Mouse (Mus musculus) liver, embryonic 13.5 days (tissue): ENCODE results near the gene Spata21. TPM values are rescaled to one million over a fixed set of nuclear protein-coding genes. Genes with fewer than 3 reads are reported as not detected.
A peak's percentile ranks its signal among the peaks of the same experiment; 100 is the strongest.

Experiments
- ATAC-seq: fragments of 200-750 bp; cut with Nextera tagmentation; 2 replicates; pipeline ENCODE4 v1.8.0; 2017; ENCODE audit warnings: low read depth, mild to moderate bottlenecking, moderate number of reproducible peaks, moderate library complexity
- DNase-seq: peaks from one replicate; pipeline ENCODE4 v3.0.0; 2022
- H3K27ac ChIP-seq: fragments of 300-500 bp; sonication (generic); 2 replicates; pipeline ENCODE4 v1.5.1; 2015; ENCODE audit warnings: moderate library complexity, mild to moderate bottlenecking, inconsistent platforms
- H3K27me3 ChIP-seq: fragments of 300-500 bp; sonication (generic); 2 replicates; pipeline ENCODE4 v1.6.1; 2015; ENCODE audit warnings: mild to moderate bottlenecking, inconsistent platforms
- H3K36me3 ChIP-seq: fragments of 300-500 bp; sonication (generic); 2 replicates; pipeline ENCODE4 v1.6.1; 2015; ENCODE audit warnings: mild to moderate bottlenecking, inconsistent platforms
- H3K4me1 ChIP-seq: fragments of 300-500 bp; sonication (generic); replicated peaks from 2 replicates; pipeline ENCODE4 v1.6.1; 2015; ENCODE audit warnings: inconsistent platforms
- H3K4me2 ChIP-seq: fragments of 300-500 bp; sonication (generic); 2 replicates; pipeline ENCODE4 v1.6.1; 2015; ENCODE audit warnings: inconsistent platforms, mild to moderate bottlenecking, moderate library complexity
- H3K4me3 ChIP-seq: fragments of 300-500 bp; sonication (generic); replicated peaks from 2 replicates; pipeline ENCODE4 v1.5.1; 2015; ENCODE audit warnings: mild to moderate bottlenecking, inconsistent platforms
- H3K9ac ChIP-seq: fragments of 300-500 bp; sonication (generic); 2 replicates; pipeline ENCODE4 v1.6.1; 2015; ENCODE audit warnings: mild to moderate bottlenecking, inconsistent platforms
- H3K9me3 ChIP-seq: fragments of 300-500 bp; sonication (generic); replicated peaks from 2 replicates; pipeline ENCODE4 v1.6.1; 2016; ENCODE audit warnings: inconsistent platforms
- WGBS: fragments of 180-500 bp; shearing (Covaris S2); methylation state at CpG from one replicate; pipeline ENCODE4 v1.1.7; 2015; ENCODE audit not compliant: insufficient replicate concordance; 5-methylcytosine and 5-hydroxymethylcytosine counted together
- polyA plus RNA-seq: library from polyadenylated mRNA; unstranded; fragments of >200 nt; fragmentation: Nextera tagmentation; extraction: Ambion mirVana; gene quantifications from 2 replicates; pipeline ENCODE4 v1.2.1, GENCODE M21; 2015

Spata21 gene
- polyA plus RNA-seq, 1 experiment from 2014 or later, result not detected

DNA sequence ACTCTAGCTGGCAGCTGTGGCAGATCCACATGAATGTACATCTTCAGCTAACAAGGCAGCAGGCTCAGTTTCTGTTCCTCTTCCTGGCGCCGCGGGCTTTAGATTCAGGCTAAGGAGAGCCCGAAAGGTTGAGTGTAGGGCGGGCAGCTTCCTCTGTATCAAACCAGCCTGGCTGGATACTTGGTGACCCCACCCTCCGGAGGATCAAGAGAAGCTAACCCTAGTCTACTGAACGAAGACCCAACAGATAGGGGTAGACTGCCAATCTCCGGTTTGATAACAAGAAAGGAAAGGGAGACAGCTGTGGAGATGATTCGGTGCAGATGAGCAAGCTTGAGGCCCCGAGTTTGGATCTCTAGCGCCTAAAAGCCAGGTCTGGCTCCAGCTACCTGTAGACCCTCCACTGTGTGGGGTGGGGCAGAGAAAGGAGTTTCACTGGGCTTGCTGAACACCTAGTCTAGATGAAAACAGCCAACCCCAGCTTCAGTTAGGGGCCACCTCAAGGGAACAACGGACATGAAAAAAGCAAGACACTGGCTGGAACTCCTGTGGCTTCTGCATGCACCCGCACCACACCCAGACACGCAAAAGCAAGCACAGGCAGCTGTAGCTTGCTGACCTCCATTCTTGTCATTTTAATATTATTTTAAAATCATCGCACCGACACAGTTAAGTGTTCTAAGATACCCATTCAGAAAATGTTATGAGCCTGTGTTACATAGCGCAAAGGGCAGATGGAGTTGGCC is 11.2 kb upstream of the Spata21 start:
- ATAC-seq (peak; percentile 83), DNase-seq (peak; percentile 67)
- Histone ChIP-seq H3K9ac (peak overlapping the region; percentile 97), H3K27ac (peak overlapping the region; percentile 98), H3K4me3 (peak overlapping the region; percentile 98), H3K4me1 (peaks cover 58% of the 10 kb centered on the region), H3K4me2 (peak overlapping the region; percentile 95), H3K27me3 (no peaks in the 10 kb centered on the region), H3K9me3 (no peaks in the 10 kb centered on the region), H3K36me3 (peaks cover 38% of the 10 kb centered on the region)
- WGBS, result 13% methylated on average over 17 of the region's 17 CpGs

DNA sequence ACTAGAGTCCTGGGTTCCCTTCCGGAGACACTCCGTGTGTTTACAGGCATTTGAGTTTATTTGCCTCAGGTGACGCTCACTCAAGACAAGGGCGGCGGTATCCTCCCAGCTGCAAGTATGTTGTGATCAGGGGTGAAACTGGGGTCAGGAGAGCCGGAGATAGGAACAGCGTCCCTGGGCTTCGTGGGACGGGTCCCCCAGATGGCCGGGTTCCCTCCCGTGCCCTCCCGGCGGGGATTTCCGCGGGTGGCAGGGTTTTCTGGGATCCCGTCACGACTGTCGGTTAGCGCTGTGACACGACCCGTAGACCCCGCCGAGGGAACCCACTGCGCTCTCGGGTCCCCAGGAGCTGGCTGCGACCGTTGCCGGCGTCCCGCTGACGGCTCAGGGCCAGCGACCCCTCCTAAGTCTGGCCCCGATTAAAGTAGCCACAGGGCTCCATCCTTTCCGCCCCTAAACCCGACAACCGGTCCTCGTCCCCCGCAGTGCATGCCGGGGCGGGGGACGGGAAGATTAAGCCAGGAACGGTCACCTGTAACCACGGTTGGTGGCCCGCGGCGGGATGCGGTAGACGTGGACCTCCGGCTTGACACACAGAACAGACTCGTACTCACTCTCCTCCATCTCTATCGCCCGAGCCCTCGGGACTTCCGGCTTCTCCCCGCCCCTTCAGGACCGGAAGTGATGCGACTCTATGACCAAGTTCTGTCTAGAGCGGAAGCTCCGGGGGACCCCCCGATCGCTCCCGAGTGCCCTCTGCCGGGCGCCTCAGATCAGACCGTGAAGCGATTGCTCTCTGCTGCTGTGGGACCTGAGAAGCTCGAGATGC is 10.2 kb upstream of the Spata21 start, which contains the start of gene Necap2:
Gene Necap2 (minus strand): TSS at position 677 of the 829 bp plus-strand sequence.
- peak within 1 kb of the TSS; percentile 97 for H3K9ac ChIP-seq
- no peaks in the 10 kb centered on the region for H3K27me3 ChIP-seq
- H3K27ac ChIP-seq, result peak within 1 kb of the TSS; percentile 98
- peaks cover 29% of the 10 kb centered on the region for H3K36me3 ChIP-seq
- ATAC-seq (peak; percentile 76), DNase-seq (peak; percentile 89)
- H3K9me3 ChIP-seq, result no peaks in the 10 kb centered on the region
- peak within 1 kb of the TSS; percentile 95 for H3K4me2 ChIP-seq
- H3K4me1 ChIP-seq, result peaks cover 49% of the 10 kb centered on the region
- peak within 1 kb of the TSS; percentile 98 for H3K4me3 ChIP-seq
- WGBS, result under 1% methylated on average over 67 of the region's 67 CpGs

DNA sequence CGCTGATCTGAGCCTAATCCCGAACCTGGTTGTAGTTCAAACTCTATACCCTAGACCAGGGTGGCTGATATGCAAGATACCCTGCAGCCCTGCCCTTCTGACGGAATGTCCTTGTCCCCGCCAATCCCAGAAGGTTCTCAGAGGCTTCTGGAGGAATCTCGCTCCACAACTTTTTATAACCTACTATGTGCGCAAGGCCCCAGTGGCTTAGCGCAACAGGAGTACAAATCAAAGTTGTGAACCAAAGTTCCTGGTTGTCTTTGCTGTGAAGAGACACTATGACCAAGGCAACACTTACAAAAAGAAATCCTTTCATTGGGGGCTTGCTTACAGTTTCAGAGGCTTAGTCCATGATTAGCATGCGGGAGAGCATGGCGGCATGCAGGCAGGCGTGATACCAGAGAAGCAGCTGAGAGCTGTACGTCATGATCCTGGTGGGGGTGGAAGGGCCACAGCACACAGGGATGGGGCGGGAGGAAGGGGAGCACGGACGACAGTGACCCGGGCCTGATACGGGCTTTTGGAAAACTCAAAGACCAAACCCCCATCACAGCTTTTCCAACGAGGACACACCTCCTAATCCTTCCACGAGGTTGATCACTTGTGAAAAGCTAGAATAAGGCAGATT is 9.5 kb upstream of the Spata21 start:
- Histone ChIP-seq H3K4me2 (peak overlapping the region; percentile 34), H3K36me3 (peaks cover 22% of the 10 kb centered on the region), H3K9me3 (no peaks in the 10 kb centered on the region), H3K27ac (no peak overlapping the region), H3K4me1 (peaks cover 42% of the 10 kb centered on the region), H3K27me3 (no peaks in the 10 kb centered on the region), H3K9ac (no peak overlapping the region; the same call in 1 of the 2 replicates), H3K4me3 (peak overlapping the region; percentile 98)
- WGBS, result 63% methylated on average over 18 of the region's 18 CpGs
- ATAC-seq, result no peak
- no peak for DNase-seq

DNA sequence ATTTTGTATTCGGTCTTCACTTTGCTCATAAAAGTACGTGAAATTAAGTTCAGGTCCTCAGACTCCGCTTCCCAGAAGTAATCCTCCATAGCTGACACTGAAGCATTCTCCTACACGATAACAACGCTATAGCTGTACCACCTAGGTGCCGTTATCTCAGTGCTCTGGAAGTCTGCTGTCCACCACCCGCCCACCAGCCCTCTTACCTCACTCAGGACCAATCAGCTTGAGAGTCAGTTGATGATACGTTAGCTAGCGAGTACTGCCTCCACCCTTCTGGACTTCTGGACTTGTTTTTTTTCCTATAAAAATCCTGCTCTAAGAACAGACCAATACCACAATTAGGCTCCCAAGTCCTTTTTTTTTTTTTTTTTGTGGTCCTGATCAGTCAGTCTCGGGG is 1.3 kb upstream of the Spata21 start:
- Histone ChIP-seq H3K4me1 (peaks cover 22% of the 10 kb centered on the region), H3K4me3 (no peak overlapping the region), H3K9me3 (no peaks in the 10 kb centered on the region), H3K27me3 (no peaks in the 10 kb centered on the region), H3K9ac (no peak overlapping the region), H3K36me3 (no peaks in the 10 kb centered on the region), H3K4me2 (peak overlapping the region; percentile 11; the same call in 1 of the 2 replicates), H3K27ac (no peak overlapping the region)
- WGBS, result 39% methylated on average over 10 of the region's 10 CpGs
- ATAC-seq (peak; percentile 89), DNase-seq (no peak)

DNA sequence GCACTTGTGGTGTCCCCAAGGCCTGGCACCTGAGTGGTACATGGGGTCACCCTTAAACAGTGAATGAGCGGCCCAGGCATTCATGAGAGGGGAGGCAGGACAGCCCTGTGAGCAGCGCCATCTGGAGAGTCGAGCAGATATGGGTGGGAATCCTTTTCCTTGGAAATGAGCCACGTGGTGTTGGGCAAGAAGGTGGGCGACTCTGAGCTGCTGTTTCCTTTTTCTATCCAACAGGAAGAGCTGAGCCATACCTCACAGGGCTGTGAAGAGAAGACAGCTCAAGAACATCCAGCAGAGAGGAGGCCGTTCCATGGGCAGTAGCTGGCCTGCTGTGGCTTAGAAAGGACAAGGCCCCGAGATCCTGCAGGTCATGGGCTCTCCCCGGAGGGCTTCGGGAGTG is 581 bp downstream of the Spata21 start:
- DNase-seq (no peak), ATAC-seq (no peak)
- Histone ChIP-seq H3K4me1 (peaks cover 22% of the 10 kb centered on the region), H3K36me3 (no peaks in the 10 kb centered on the region), H3K27me3 (no peaks in the 10 kb centered on the region), H3K4me3 (no peak overlapping the region), H3K9me3 (no peaks in the 10 kb centered on the region), H3K4me2 (no peak overlapping the region), H3K27ac (no peak overlapping the region), H3K9ac (no peak overlapping the region)
- WGBS, result 61% methylated on average over 9 of the region's 9 CpGs

DNA sequence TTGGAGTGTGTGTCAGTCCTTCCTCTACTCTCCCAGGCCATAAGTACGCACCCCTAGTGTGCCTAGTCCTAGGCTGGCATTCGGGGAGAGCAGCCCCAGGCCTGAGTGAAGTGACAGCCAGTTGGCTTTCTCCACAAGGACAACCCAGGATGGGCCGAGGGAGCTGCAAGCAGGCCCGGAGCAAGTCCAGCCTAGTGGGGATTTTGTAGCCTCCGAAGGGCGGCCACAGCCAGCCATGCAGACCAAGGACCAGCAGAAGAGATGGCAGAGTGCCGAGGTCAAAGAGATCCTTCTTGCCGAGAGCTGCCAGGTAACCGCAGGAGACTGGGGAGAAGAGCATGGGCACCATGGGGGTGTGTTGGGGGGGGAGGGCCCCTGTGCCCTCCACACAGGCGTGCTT is 6.9 kb downstream of the Spata21 start:
- ATAC-seq, result no peak
- H3K9me3 ChIP-seq, result no peaks in the 10 kb centered on the region
- H3K4me1 ChIP-seq, result peaks cover 28% of the 10 kb centered on the region
- no peak overlapping the region for H3K27ac ChIP-seq
- no peaks in the 10 kb centered on the region for H3K36me3 ChIP-seq
- H3K4me3 ChIP-seq, result no peak overlapping the region
- no peak overlapping the region for H3K4me2 ChIP-seq
- H3K27me3 ChIP-seq, result no peaks in the 10 kb centered on the region
- DNase-seq, result no peak
- 69% methylated on average over 10 of the region's 10 CpGs for WGBS
- H3K9ac ChIP-seq, result no peak overlapping the region

DNA sequence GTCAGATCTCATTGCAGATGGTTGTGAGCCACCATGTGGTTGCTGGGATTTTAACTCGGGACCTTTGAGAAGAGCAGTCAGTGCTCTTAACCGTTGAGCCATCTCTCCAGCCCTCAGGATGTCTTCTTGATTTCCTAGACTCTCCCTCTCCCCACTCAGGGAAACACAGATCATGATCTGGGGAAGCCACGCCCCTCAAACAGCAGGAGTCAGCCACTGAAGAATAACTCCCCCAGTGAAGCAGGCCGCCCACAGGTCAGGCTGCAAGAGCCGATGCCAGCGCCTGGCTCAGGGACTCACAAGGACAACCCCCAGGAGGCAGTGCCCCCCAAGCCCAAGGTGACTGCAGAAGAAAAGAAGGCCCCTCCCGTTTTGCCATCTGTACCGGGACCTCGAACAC is 8.6 kb downstream of the Spata21 start:
- H3K9ac ChIP-seq, result no peak overlapping the region
- no peaks in the 10 kb centered on the region for H3K36me3 ChIP-seq
- ATAC-seq (no peak), DNase-seq (no peak)
- no peak overlapping the region for H3K4me2 ChIP-seq
- peaks cover 33% of the 10 kb centered on the region for H3K4me1 ChIP-seq
- WGBS, result 31% methylated on average over 9 of the region's 9 CpGs
- no peak overlapping the region for H3K4me3 ChIP-seq
- no peaks in the 10 kb centered on the region for H3K9me3 ChIP-seq
- H3K27ac ChIP-seq, result no peak overlapping the region
- H3K27me3 ChIP-seq, result no peaks in the 10 kb centered on the region

DNA sequence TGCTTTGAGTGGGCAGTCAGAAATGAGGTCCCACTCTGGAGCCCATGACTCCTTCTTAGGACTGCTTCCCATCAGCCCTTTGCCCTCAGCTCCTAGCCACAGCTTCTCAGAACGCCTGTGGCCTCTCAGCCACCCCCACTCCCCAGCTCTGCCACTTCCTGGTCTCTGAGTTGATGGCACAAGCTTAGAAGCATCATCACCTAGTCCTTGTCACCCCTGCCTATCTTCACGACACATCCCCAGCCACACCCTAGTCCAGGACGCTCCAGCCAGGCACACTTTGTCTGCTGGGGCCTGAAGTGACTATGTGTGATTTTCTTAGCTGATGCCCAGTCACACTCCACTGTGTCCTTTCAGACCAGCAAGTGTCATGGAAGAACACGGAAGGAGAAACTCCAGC is 10.8 kb downstream of the Spata21 start:
- H3K4me3 ChIP-seq, result no peak overlapping the region
- H3K36me3 ChIP-seq, result no peaks in the 10 kb centered on the region
- no peaks in the 10 kb centered on the region for H3K27me3 ChIP-seq
- H3K27ac ChIP-seq, result peak overlapping the region; percentile 61; the same call in 1 of the 2 replicates
- no peaks in the 10 kb centered on the region for H3K9me3 ChIP-seq
- no peak for DNase-seq
- peaks cover 33% of the 10 kb centered on the region for H3K4me1 ChIP-seq
- peak overlapping the region; percentile 1; the same call in 1 of the 2 replicates for H3K4me2 ChIP-seq
- no peak overlapping the region; the same call in 1 of the 2 replicates for H3K9ac ChIP-seq
- 13% methylated on average over 4 of the region's 4 CpGs for WGBS
- ATAC-seq, result peak; percentile 78

DNA sequence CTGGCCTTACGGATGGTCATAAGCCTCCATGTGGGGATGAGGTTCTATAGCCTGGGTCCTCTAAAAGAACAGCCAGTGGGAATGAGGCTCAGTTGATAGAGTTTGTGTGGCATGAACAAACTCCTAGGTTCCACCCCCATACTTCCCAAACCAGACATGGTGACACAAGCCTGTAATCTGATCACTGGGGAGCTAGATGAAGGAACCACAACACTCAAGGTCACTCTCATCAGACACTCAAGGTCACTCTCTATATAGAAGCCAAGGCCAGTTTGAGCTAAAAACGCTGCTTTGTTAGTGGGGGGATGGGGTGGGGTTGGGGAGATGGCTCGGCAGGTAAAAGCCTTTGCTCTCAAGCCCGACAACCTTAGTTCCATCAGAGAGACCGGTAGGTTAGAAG is 11.8 kb downstream of the Spata21 start:
- Histone ChIP-seq H3K4me2 (no peak overlapping the region), H3K9me3 (no peaks in the 10 kb centered on the region), H3K4me3 (no peak overlapping the region), H3K4me1 (peaks cover 33% of the 10 kb centered on the region), H3K36me3 (no peaks in the 10 kb centered on the region), H3K27me3 (no peaks in the 10 kb centered on the region), H3K27ac (no peak overlapping the region), H3K9ac (no peak overlapping the region)
- no peak for DNase-seq
- ATAC-seq, result no peak
- WGBS, result 72% methylated on average over 5 of the region's 5 CpGs

DNA sequence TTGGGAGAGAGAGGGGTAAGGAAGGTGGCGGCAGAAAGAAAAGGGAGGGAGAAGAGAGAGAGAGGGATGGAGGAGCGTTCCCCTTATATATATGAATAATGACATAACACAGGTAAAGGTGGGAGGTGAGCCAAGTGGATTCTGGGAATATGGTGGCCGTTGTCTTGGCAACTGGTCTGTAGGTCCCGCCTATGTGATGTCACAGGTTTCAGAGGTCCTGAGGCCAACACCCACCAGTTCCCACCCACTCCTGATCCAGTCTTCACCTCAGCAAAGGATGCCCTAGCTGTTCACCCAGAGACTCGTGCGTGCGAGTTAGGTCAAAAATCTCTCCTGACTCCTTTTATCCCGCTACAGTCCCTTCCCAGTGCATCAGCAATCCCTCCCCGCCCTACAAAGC is 13.2 kb downstream of the Spata21 start:
- WGBS, result 80% methylated on average over 9 of the region's 9 CpGs
- Histone ChIP-seq H3K27ac (no peak overlapping the region), H3K36me3 (no peaks in the 10 kb centered on the region), H3K4me3 (no peak overlapping the region), H3K4me2 (no peak overlapping the region), H3K9ac (no peak overlapping the region), H3K9me3 (no peaks in the 10 kb centered on the region), H3K27me3 (no peaks in the 10 kb centered on the region), H3K4me1 (peaks cover 33% of the 10 kb centered on the region)
- ATAC-seq (no peak), DNase-seq (no peak)

DNA sequence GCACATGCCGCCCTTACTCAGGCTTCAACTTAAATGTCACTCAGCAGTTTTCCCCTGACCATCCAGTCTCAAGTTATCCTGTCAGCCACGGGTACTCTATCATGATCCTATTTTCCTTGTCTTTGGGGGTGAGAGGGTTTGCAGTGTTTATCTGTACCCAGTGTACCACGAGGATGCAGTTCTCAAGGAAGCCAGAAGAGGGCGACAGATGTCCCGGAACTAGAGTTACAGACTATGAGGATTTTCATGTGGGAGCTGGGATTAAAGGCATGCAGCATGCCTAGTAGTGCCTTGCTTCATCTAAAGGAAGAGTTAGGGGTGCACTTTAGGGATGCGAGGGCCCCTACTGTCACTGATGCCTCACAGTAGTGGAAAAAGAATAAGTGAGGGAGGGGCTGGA is 13.7 kb downstream of the Spata21 start:
- no peak for ATAC-seq
- 50% methylated on average over 6 of the region's 6 CpGs for WGBS
- H3K4me1 ChIP-seq, result peaks cover 29% of the 10 kb centered on the region

More for the DNA sequence above, 13.7 kb downstream of the Spata21 start:
- Histone ChIP-seq H3K4me2 (no peak overlapping the region), H3K27ac (no peak overlapping the region), H3K27me3 (no peaks in the 10 kb centered on the region), H3K4me3 (no peak overlapping the region), H3K9me3 (no peaks in the 10 kb centered on the region), H3K36me3 (no peaks in the 10 kb centered on the region), H3K9ac (no peak overlapping the region)
- DNase-seq, result peak; percentile 20
